Mouse (Mus musculus) liver, postnatal 0 days (tissue): Measurements from ENCODE around the gene Aldh1a1.

Source experiments
- CTCF ChIP-seq: sonication (generic); IDR thresholded peaks from 2 replicates; pipeline ENCODE4 v1.5.1; 2016; ENCODE audit warnings: antibody characterized with exemption, low read depth
- EP300 ChIP-seq: IDR thresholded peaks from 2 replicates; pipeline ENCODE4 v1.6.1; 2016; ENCODE audit warnings: antibody characterized with exemption, low read depth, mild to moderate bottlenecking

- TF ChIP-seq EP300: no peak
- TF ChIP-seq CTCF: no peak
Measured at GRCm38 (mm10) chr19:20506936-20507615, 14.6 kb downstream of the Aldh1a1 start.
